Mouse (Mus musculus) gastrocnemius, postnatal 25 days (tissue): Measurements from ENCODE around the gene Mpdz. TPM values are rescaled to one million over a fixed set of nuclear protein-coding genes. Genes with fewer than 3 reads are reported as not detected.

Experiments used
- DNase-seq: peaks from one replicate; pipeline ENCODE4 v3.0.0; 2022
- total RNA-seq, 2 experiments: library from RNA; stranded (reverse); gene quantifications; 1 replicate in 1 of 2; 2 replicates in 1 of 2; pipeline ENCODE4 v1.2.3; 2021

Mpdz gene
- total RNA-seq, 2 experiments from 2014 or later = 41.7 to 48.3 TPM

GRCm38 (mm10) chr4:81392869-81393268, 49.7 kb downstream of the Mpdz start:
- no peak for DNase-seq

GRCm38 (mm10) chr4:81389263-81389662, 53.4 kb downstream of the Mpdz start:
- no peak for DNase-seq

- no peak for DNase-seq
These were observed 55.0 kb downstream of the Mpdz start for GRCm38 (mm10) chr4:81387644-81388043.

DNA sequence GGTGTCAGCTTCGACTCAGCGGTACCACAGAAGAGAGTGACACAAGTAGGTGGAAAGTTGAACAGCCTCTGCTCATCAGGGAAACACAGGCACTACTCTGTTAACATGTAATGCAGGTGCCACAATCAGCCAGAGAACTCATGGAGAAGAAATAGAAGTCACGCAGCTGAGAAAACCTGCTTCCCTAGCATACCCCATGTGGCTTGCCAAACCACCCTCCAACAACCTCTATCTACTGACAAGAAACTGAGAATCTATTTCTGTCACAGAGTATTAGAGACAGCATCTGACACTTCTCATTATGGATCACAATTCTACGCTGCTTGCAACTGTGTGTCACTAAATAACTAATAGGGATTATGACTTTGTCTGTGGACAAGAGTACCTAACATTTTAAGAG, 70.3 kb downstream of the Mpdz start:
- no peak for DNase-seq

- DNase-seq = no peak
These were observed 91.2 kb downstream of the Mpdz start for GRCm38 (mm10) chr4:81351368-81351767.

- no peak for DNase-seq
These were observed 94.0 kb downstream of the Mpdz start for GRCm38 (mm10) chr4:81348646-81349045.

DNA sequence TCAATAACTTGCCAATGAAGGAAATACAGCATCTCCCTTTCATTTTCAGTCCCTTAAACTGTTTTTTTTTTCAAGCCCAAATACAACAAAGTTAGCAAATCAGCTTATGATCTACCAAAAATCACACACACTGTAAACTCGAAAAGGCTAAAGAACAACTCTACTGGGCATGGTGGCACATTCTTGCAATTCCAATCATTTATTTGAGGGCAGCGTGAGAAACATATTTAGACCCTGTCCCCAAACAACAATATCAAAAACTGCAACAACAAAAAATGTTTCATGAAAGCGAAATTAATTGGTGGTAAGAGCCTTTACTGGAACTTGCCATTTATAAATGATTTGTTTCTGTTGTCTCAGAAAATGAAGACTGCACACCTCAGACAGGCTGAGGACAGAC, 97.5 kb downstream of the Mpdz start:
- DNase-seq = no peak

DNA sequence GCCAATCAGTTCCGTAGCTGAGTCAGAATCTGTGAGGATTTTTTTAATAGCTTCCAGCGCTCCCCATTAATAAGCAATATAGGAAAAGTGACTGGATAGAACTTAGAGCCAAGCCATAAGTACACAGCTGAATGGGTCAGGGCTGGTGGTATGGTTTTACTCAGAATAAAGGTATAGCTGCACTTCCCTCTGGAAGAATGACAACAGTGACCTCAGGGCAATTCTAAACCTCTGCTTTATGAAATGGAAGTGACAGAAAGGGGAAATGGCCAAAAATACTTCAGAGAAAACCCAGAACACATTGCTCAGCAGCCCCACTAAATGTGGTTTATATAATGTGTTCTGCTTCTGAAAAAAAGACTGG, 109.0 kb downstream of the Mpdz start:
- no peak for DNase-seq

GRCm38 (mm10) chr4:81332901-81333627, 109.6 kb downstream of the Mpdz start:
- no peak for DNase-seq

DNA sequence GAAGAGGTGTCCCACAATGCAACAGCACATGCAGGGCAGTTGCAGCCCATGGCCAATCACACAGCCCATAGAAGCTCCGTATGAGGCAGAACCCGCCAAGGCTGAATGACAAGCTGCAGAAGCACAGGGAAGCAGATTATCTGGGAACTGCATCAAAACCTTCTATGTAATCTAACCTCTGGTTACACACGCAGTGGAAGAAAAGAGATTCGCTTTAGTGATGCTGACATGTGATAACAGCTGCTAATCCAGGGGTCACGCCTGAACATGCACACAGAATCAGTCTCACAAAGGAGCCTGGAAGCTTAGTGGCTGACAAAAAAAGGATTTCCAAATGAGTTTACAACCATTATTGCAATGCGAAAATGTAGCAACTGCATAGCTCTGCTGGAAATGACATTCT, 110.2 kb downstream of the Mpdz start:
- no peak for DNase-seq

DNA sequence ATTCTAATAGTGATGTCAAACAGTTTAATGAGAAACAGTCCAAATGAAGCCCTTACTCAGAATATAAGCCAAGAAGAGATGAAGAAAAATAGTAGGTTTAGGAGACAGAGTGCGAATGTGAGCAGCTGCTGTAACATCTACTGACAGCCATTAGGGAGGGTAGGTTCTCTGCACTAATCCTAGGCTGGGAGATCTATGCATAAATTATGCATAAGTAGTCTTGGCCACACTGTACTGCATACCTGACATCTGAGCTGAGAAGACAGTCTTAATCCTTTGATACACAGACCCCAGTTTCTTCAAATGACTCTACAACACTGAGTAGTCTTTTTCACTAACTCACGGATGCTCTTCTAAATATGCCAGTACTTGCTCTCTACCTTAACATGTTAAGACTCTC, 114.9 kb downstream of the Mpdz start:
- no peak for DNase-seq

- DNase-seq = no peak
These were observed 118.8 kb downstream of the Mpdz start for GRCm38 (mm10) chr4:81323853-81324252.

- no peak for DNase-seq
These were observed 120.4 kb downstream of the Mpdz start for GRCm38 (mm10) chr4:81322232-81322631.

DNA sequence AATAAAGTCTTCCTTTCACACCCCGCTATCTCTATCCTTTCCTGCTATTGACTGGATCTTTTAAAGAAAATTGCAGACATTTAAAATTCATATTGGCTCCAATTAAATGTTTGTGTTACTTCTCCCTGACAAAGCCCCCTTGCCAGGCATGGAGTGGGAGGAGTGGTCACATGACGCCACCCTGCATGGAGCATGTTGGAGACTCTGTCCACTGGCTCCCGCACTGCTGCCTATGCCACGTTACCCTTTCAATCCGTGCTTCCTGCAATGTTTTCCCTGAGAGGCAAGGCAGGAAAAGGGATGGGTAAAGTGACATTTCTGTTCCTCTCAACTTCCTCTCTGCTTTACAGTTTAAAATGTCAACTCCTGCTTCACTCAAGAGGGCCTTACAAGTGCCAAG, 128.0 kb downstream of the Mpdz start:
- DNase-seq = no peak

DNA sequence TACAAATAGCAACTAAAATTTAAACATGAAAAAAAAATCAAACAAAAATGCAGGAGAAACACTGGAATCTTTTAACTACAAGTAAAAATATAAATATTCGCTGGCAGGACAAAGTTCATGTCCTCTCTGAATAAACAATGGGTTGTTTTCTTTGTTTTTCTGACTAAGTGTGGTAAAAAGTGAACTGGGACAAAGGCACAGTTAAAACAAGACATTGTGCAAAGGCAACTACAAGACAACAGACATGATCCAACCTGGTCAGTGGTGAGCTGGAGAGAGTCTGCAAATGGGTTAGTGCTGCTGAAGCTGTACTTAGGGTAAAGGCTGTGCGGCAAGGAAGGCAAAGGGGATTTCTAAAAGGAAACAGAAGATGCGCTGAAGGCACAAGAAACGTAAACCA, 129.4 kb downstream of the Mpdz start:
- DNase-seq = no peak

- no peak for DNase-seq
These were observed 132.5 kb downstream of the Mpdz start for GRCm38 (mm10) chr4:81310168-81310474.

DNA sequence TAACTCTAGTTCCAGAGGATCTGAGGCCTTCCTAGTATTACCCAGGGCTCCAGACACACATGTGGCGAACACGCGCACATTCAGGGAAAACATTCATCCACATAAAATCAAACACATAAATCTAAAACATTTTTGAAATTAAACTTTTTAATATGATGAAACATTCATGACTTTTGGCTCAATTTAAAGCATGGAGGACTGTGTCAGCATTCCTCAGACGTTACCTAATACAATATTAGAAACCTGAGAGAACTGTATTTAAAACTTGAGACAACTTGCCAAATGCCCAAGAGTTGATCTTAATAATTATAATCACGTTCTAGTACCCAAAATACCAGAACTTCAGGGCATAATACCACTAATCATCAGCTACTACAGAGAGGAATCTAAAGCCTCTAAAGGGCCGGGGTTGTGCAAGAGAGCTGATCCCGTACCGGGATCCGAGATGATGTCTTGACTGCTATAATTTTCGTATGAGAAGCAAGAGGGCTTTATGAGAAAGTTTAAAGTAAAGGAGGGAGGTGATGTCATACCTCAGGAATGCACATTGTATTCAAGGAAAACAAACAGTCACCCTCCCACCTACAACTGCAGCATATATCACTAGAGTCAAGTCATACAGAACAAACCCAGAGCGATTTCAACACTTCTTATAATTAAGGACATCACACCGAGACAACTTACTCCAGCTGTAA, 133.0 kb downstream of the Mpdz start:
- DNase-seq = no peak

- no peak for DNase-seq
These were observed 134.9 kb downstream of the Mpdz start for GRCm38 (mm10) chr4:81307596-81308265.

DNA sequence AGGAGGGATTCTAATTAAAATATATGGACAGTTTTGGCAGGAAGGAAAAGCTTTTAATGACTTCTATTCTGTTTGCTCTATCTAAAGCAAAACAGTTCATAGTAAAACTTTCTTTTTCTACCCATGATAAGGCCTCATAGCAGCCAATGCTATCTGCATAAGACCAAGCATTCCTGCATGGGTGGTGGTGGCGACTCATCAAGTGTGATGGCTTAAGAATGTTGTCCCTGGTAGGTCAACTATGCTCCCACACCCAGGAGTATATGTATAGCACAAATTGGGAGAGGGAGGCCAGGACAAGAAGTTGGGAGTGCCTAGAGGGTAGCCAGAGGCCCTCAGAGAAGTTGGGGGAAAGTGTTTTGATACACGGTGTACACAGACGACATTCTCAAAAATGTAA, 140.6 kb downstream of the Mpdz start:
- no peak for DNase-seq

- no peak for DNase-seq
These were observed 144.2 kb downstream of the Mpdz start for GRCm38 (mm10) chr4:81298384-81298783.

- no peak for DNase-seq
These were observed 149.3 kb downstream of the Mpdz start for GRCm38 (mm10) chr4:81293309-81293708.

DNA sequence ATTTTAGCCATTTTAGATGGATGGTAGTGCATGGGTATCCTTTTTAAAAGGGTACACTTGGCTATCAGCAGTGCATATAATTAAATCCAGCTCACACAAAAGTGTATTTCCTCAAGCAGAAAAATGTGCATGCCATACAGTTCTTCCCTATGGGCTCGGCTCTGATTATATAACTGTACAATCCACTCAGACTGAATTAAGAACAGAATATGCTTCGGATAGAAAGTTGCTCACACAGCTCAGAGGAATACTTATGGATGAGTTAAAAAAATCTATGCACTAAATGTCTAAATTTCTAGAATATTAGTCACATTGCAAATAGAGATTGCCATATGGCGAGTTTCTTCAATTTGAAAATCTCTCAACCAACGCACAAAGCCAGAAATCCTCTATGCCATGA, 157.1 kb downstream of the Mpdz start:
- no peak for DNase-seq

- peak; percentile 16 for DNase-seq
These were observed 159.0 kb downstream of the Mpdz start for GRCm38 (mm10) chr4:81283611-81284010.

DNA sequence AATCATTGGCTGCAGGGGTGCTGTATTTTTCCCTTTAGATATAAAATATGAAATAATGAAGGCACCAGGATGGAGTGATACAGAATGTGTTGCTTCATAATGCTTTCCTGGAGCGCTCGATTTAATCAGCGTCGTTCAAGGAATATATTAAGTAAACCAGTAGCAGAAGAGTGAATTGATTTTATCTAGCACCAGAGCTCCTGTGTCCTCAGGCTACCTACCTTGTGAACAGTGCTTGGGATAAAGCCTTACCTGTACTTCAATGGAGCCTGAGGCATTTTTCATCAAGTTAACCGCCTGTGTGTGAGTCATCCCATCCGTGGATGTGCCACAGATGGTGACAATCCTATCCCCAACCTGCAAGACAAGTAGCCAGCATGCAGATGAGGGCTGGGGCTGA, 159.5 kb downstream of the Mpdz start:
- DNase-seq = no peak
